Mouse (Mus musculus): ENCODE results near the gene Zfp523.

Gene Zfp523

DNA sequence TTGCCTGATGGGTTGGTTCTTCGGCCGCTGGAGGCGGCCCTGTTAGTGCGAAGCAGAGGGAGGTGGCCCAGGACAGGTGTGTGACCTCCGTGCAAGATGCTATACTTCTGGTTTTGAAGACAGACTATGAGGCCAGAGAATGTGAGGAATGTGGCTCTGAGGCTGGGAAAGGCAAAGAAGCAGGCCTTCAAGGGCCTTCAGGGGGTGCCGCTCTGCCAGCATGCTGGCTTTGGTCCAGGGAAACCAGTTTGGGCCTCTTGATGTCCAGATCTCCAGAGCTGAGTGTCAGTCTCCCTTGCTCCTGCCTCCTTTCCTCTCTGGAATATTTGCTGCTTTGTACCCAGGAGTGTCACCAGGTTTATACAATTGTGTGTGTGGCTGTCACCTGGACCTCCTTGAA, 65.4 kb downstream of the Zfp523 start:
- DNase-seq (ENCODE audit: low read depth, low spot score) = no peak

GRCm38 (mm10) chr17:28244214-28244613, 67.3 kb downstream of the Zfp523 start:
- no peak for DNase-seq (ENCODE audit: low read depth, low spot score)

DNA sequence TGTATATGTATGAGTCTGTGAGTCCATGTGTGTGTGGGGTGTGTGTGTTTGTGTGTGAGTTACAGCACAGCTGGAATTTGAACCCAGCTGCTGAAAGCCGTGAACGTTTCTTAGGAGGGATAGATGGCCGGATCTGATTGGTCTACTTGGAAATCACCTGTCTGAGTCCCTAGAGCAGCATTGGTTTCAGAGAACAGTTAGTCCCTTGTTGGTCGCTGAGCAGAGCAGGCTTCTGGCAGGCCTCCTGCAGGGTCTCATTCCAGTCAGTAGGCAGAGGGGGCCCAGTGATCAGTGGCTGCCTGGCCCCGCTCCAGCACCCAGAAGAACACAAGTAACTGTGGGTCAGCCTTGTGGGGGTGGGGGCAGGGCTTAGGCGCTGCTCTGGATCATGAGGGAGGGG, 67.8 kb downstream of the Zfp523 start:
- DNase-seq (ENCODE audit: low read depth, low spot score) = no peak

DNA sequence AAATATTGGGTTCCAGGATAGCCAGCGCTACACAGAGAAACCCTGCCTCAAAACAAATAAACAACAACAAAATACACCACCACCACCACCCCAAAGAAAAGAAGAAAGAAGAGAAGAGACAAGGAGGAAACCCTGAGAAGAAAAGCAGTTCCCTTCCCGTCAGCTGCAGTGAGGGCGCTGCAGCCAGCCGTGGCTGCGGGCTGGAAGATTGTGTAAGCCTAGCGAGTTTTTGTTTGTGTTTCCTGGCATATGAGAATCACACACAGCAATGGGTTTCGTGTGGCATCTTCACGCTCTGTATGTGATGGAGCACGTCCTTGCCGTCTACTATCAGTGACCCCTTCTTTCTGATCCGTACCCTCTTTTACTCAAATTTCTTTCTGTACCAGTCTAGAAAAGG, 69.7 kb downstream of the Zfp523 start:
- DNase-seq (ENCODE audit: low read depth, low spot score) = no peak

DNA sequence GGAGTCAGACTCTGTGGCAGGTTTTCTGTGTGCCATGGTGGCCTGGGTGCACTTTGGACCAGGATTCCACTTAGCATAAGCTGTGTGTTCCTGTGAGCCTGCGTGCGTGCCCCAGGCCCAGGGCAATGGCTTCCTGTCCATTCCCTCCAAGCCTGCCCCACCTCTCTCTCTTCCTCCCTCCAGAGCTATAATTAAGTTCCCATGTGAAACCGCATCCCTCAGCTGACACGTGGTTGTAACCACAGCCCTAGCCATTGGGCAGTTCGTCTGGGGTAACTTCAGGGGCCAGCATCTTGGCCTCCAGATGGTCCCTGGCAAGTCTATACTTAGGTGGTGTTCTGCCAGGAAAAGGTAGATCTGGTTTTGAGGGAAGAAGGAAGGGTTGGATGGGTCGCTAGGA, 70.7 kb downstream of the Zfp523 start:
- no peak for DNase-seq (ENCODE audit: low read depth, low spot score)

DNA sequence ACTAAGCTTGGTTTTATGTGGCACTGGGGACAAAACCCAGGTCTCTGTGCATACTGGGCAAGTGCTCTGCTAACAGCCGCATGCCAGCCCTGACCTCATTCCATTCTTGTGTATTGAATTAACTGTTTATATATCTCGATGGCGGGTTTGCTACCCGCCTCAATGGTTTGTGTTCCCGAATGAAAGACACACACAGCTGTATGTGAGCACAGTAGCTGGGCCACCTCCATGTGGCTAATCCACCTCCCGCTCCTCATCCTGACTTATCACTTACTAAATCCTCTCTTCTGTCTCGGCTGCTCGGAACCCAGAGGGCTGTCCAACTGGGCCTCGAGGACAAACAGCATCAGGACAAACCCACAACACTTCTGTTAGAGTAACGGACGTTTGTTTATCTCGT, 72.1 kb downstream of the Zfp523 start:
- no peak for DNase-seq (ENCODE audit: low read depth, low spot score)

GRCm38 (mm10) chr17:28251579-28252280, 74.8 kb downstream of the Zfp523 start:
- no peak for DNase-seq (ENCODE audit: low read depth, low spot score)

DNA sequence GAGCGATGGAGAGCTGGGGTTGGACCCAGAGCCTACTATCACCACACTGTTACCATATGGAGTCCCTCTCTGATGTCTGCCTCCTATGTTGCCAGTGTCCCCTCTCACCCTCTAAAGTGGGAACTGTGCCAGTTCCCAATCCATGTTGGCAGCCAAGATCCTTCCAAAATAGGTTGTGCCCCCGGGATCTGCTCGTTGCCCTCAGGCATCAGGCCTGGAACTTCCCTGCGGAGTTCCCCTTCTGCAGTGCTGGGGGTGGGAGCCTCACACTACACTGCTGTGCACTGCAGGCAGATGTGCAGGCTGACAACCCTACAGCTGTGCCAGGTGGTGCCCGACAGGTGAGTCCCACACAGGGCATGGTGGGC, 75.3 kb downstream of the Zfp523 start:
- no peak for DNase-seq (ENCODE audit: low read depth, low spot score)

DNA sequence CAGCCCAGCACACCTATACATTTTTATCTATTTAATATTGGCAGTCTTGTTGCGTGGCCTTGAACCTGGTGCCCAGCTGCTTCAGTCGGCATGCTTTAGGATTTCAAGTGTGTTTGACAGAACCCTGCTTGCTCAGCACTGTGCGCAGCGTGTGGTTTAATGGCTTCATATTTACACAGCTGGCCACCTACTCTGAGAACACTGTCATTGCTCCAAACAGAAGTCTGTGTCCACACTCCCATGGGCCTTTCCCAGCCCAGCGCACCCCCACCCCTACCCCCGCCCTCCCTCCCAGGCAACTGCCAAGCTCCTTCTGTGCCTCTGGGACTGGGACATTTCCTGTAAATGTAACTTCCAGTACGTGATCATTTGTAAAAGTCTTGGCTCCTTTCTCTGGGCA, 76.3 kb downstream of the Zfp523 start:
- no peak for DNase-seq (ENCODE audit: low read depth, low spot score)

GRCm38 (mm10) chr17:28254804-28255203, 77.9 kb downstream of the Zfp523 start:
- no peak for DNase-seq (ENCODE audit: low read depth, low spot score)
